Mouse (Mus musculus) retina, postnatal 7 days (tissue): ENCODE measurements around the gene Bckdk.
"Not testable (repeated sequence)": the region's sequence is repeated elsewhere in the genome, so short reads cannot be mapped to it uniquely, and the experiment has no call there.

Experiments used
- DNase-seq: peaks from one replicate; pipeline ENCODE4 v3.0.0-alpha.2; 2012; ENCODE audit warnings: low read depth, low spot score

Gene Bckdk

GRCm38 (mm10) chr7:127895891-127896290, 8.0 kb upstream of the Bckdk start:
- DNase-seq: not testable (repeated sequence)

- DNase-seq: peak; percentile 49
Observed at GRCm38 (mm10) chr7:127896384-127896783, 7.5 kb upstream of the Bckdk start.

- no peak for DNase-seq
Observed at GRCm38 (mm10) chr7:127897542-127897941, 6.3 kb upstream of the Bckdk start.

DNA sequence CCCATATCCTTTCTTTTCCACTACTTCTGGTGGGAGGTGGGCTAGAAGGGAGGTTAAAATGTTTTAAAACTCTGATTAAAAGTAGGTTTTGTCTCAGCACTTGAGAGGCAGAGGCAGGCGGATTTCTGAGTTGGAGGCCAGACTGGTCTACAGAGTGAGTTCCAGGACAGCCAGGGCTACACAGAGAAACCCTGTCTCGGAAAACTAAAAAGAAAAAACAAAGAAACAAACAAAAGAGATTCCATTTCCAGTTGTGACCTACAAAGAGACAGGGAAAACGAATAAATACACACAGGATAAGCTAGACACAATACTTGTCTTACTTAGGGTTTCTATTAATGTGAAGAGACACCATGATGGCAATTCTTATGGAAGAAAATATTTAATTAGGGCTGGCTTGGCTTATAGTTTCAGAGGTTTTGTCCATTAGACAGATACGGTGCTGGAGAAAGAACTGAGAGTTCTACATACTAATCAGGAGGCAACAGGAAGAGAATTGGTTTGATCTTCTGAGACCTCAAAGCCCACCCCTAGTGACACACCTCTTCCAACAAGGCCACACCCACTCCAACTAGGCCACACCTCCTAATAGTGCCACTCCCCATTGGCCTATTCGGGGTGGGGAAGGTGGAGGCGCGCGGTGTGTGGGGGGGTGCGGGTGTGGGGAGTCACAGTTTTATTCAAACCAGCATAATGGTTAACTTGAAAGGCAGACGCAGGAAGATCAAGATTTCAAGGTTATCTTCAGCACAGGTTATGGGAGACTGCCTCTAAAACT, 5.5 kb upstream of the Bckdk start:
- no peak for DNase-seq

DNA sequence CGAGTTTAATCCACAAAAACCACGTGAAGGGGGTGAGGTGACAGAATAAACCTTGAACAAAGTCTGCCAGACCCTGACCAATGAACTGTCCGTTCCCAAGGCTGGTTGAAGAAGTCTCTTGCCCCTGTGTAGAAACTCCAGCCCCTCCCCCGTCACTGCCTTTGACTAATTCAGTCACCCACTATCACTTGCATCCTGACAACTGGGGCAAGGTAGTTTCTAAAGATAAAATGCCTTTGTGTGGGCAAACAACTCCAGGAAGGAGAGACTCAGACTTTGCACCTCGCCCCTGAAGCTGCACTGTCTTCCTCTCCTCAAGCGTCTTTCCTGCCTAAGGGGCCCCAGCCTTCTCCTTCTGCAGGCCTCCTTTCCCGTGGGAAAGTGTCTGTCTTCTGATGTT, 3.9 kb upstream of the Bckdk start:
- no peak for DNase-seq

GRCm38 (mm10) chr7:127901772-127902171, 2.1 kb upstream of the Bckdk start:
- no peak for DNase-seq

GRCm38 (mm10) chr7:127907939-127908338, 4.1 kb downstream of the Bckdk start:
- DNase-seq: no peak

GRCm38 (mm10) chr7:127908656-127909055, 4.8 kb downstream of the Bckdk start:
- DNase-seq: no peak

DNA sequence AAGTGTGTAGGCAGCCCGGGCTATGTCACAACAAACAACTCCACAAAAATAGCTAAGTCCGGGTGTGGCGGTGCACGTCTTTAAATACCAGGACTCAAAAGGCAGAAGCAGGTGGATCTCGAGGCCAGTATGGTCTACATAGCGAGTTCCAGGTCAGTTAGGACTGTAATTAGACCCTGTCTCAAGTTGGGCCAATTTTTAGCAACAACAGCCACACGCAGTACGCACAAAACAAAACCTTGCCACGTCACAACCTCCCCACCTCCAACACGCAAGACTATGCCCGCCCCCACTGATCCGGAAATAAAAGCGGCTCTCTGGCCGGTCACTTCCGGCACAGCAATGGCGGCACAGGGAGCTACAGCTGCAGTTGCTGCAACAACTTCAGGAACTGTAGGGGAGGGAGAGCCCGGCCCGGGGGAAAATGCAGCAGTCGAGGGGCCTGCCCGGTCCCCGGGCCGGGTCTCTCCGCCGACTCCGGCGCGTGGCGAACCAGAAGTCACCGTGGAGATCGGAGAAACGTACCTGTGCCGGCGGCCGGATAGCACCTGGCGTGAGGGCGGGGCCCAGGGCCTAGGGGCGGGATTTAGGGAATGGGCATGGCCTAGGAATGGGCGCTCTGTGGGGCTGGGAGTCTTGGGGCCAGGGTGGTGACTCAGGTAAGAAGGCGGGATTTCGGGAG, 8.4 kb downstream of the Bckdk start, which contains the start of gene Kat8:
Gene Kat8, plus strand, starts transcription at position 327 of the 682 bp plus-strand sequence.
- DNase-seq: peak; percentile 85

GRCm38 (mm10) chr7:127912938-127913337, 9.1 kb downstream of the Bckdk start:
- DNase-seq: no peak

DNA sequence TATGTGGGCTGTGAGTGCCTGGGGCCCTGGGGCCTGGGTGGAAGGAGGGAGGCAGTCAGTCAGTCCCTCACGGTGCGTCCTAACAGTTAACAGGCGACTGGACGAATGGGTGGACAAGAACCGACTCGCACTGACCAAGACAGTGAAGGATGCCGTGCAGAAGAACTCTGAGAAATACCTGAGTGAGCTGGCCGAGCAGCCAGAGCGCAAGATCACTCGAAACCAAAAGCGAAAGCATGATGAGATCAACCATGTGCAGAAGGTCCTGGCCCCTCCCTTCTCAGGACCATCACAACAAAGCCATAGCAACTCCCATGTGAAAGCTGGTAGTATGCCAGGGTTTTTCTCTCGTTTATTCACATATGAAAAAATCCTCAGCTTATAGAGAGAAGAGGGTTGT, 11.4 kb downstream of the Bckdk start:
- DNase-seq: no peak

GRCm38 (mm10) chr7:127918203-127918602, 14.3 kb downstream of the Bckdk start:
- DNase-seq: no peak

GRCm38 (mm10) chr7:127919290-127919689, 15.4 kb downstream of the Bckdk start:
- DNase-seq: no peak

DNA sequence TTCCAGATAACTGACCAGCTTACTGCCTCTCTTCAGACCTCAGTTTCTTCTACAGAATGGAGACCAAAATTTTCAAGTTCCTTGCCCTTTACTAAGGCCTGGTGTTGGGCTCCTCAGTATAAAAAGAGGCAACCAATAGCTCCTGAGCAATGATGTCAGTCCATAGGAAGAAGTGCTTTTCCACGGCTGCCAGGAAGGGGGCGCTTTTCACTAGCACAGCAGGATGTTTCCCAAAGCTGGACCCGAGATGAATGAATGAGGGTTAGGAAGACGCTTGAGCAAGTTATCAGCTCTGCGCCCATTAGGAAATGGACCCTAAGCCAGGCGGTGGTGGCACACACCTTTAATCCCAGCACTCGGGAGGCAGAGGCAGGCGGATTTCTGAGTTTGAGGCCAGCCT, 17.6 kb downstream of the Bckdk start:
- no peak for DNase-seq

- DNase-seq: no peak
Observed at GRCm38 (mm10) chr7:127922451-127923275, 18.8 kb downstream of the Bckdk start.

DNA sequence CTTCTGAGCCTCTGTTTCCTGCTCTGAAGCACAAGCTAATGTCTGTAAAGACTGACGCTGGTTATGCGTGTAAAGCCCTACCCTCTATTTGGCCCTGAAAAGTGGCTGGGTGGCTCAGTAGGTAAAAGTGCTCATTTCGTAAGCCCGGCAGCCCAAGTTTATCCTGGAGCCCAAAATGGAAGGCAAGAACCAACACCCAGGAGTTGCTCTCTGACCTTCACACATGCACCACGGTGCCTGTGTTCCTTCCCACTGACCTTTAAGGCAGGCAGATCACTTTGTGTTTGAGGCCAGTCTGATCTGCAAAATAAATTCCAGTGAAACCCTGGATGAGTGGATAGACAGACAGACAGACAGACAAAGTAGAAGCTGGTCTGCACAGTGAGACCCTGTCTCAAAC, 19.8 kb downstream of the Bckdk start:
- DNase-seq: no peak

- no peak for DNase-seq
Observed at GRCm38 (mm10) chr7:127925252-127925651, 21.4 kb downstream of the Bckdk start.

DNA sequence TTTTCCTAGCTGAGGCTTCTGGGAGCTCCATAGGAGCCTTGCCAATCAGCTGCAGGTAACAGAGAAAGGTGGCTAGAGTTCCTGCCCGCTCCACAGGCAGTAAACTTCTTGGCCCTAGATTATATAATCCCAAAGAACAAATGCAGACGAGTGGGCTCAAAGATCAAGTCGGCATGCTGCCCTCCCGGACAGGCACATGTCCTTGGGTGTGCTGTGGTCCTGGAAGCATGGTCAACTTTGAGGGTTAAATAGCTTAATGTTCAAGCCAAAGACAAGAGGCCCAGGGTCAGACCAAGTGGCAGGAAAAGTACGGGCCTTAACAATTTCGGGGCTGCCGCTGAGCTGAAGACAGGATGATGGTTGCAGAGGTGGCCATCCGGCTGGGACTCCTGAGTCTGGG, 22.2 kb downstream of the Bckdk start:
- no peak for DNase-seq

DNA sequence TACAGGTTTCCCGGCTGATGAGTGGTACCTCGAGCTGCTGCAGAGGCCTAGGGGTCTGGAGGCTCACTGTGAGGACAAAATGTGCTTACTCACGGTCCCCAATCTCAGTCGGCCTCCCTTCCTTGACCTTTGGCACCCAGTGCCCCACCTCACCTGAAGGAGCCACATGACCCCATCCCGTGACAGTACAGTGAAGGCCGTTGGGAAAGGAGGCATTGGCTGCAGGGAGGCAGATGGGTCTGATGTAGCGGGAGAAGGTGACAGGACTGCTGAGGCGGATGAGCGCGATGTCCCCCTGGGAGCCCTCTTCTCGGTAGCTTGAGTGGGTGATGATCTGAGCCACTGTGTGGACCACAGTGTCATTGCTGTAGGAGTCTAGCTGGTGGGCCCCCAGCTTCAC, 23.0 kb downstream of the Bckdk start:
- no peak for DNase-seq

- DNase-seq: no peak
Observed at GRCm38 (mm10) chr7:127927726-127928125, 23.8 kb downstream of the Bckdk start.

- no peak for DNase-seq
Observed at GRCm38 (mm10) chr7:127928596-127928995, 24.7 kb downstream of the Bckdk start.

- DNase-seq: no peak
Observed at GRCm38 (mm10) chr7:127929923-127930322, 26.0 kb downstream of the Bckdk start, which contains the start of gene Prss8. Gene Prss8 (minus strand): TSS chr7:127930104.
